In genomic region chr9:67034677-67035076, GRCm38 (mm10) we compare ENCODE assay signal across 15 mouse cellular contexts. TPM values are rescaled to one million over a fixed set of nuclear protein-coding genes. Genes with fewer than 3 reads are reported as not detected.
DNase-seq lines count a peak whose midpoint lies in the region; ATAC-seq and TF ChIP-seq lines count a peak whose summit lies in the region.
"Had no signal": no experiment of that assay in that cellular context is flagged by ENCODE, and none has a peak within 500 bp of the region (broad histone marks: within the 10 kb centered on the region; RNA-seq: fewer than 3 reads in every experiment).

No protein-coding gene starts in this region.

- DNase-seq in forebrain, postnatal 0 days, result no peak
- no peak for DNase-seq in liver, adult 2 months (ENCODE audit: extremely low read depth, low read depth, low spot score)
- DNase-seq in liver, embryonic 11.5 days (ENCODE audit: low spot score), result no peak
- DNase-seq in CD4-positive helper T cell, adult 2 months (ENCODE audit: low read depth, low spot score), result peak; percentile 23
- DNase-seq in brain, embryonic 14.5 days (ENCODE audit: low read depth), result no peak
- no peak for DNase-seq in urinary bladder, postnatal 36 days (ENCODE audit: low spot score in 2 of 2)
- no peak for DNase-seq in embryonic facial prominence, embryonic 10.5 days (ENCODE audit: low spot score)
- DNase-seq: cerebellum, postnatal 36 days; kidney, adult 11 months; kidney, postnatal 4 days; layer of hippocampus, postnatal 36 days; thymus, postnatal 14 days had no signal

- peak; percentile 30 for TF ChIP-seq CTCF in forebrain, postnatal 0 days (IDR thresholded peaks at IDR 0.05; ENCODE audit: low read depth)
- TF ChIP-seq CTCF in liver, adult 2 months (IDR thresholded peaks at IDR 0.05; ENCODE audit: low read depth, low read length), result peak; percentile 5; the same call in 1 of the 2 replicates
- peak; percentile 26; the same call in 1 of the 2 replicates for TF ChIP-seq CTCF in brain, embryonic 14.5 days (IDR thresholded peaks at IDR 0.05; ENCODE audit: borderline replicate concordance, extremely low read depth, insufficient read depth, insufficient read length)

- no peak overlapping the region for H3K4me3 ChIP-seq in forebrain, postnatal 0 days (ENCODE audit: low read depth, low read length)
- H3K4me3 ChIP-seq in forebrain, embryonic 13.5 days, result no peak overlapping the region
- no peak overlapping the region for H3K4me3 ChIP-seq in liver, adult 2 months (ENCODE audit: insufficient read depth, low read depth, low read length)
- no peak overlapping the region for H3K4me3 ChIP-seq in liver, embryonic 11.5 days (ENCODE audit: low read depth, low read length)
- no peak overlapping the region for H3K4me3 ChIP-seq in embryonic facial prominence, embryonic 10.5 days
- H3K4me3 ChIP-seq: embryonic facial prominence, embryonic 12.5 days; lung, embryonic 15.5 days had no signal

- H3K4me2 ChIP-seq in forebrain, postnatal 0 days (ENCODE audit: low read depth), result no peak overlapping the region
- no peak overlapping the region for H3K4me2 ChIP-seq in forebrain, embryonic 13.5 days
- no peak overlapping the region for H3K4me2 ChIP-seq in liver, embryonic 11.5 days
- H3K4me2 ChIP-seq: embryonic facial prominence, embryonic 12.5 days; lung, embryonic 15.5 days had no signal

- no peak overlapping the region for H3K9ac ChIP-seq in forebrain, postnatal 0 days
- H3K9ac ChIP-seq in forebrain, embryonic 13.5 days, result no peak overlapping the region
- no peak overlapping the region for H3K9ac ChIP-seq in liver, adult 2 months (ENCODE audit: low read depth, low read length)
- H3K9ac ChIP-seq in liver, embryonic 11.5 days (ENCODE audit: low read depth, low read length), result no peak overlapping the region
- H3K9ac ChIP-seq: embryonic facial prominence, embryonic 12.5 days; lung, embryonic 15.5 days had no signal

- no peak for TF ChIP-seq POLR2A in liver, adult 2 months (IDR thresholded peaks at IDR 0.05; ENCODE audit: extremely low read depth, insufficient read depth, low read length)
- TF ChIP-seq POLR2A in brain, embryonic 14.5 days (IDR thresholded peaks at IDR 0.05; ENCODE audit: borderline replicate concordance, extremely low read depth, insufficient read depth, insufficient read length, poor library complexity, severe bottlenecking), result no peak

- no peaks in the 10 kb centered on the region for H3K9me3 ChIP-seq in forebrain, postnatal 0 days (ENCODE audit: low read length)
- H3K9me3 ChIP-seq in forebrain, embryonic 13.5 days (replicated peaks), result peaks cover 9% of the 10 kb centered on the region
- H3K9me3 ChIP-seq in liver, embryonic 11.5 days (ENCODE audit: control insufficient read depth, low read length), result peaks cover 6% of the 10 kb centered on the region
- peaks cover 9% of the 10 kb centered on the region for H3K9me3 ChIP-seq in embryonic facial prominence, embryonic 10.5 days

- H3K79me2 ChIP-seq in liver, adult 2 months (ENCODE audit: control insufficient read depth, insufficient read depth, low read length), result peaks cover 11% of the 10 kb centered on the region; the same call in 1 of the 2 replicates

- H3K27me3 ChIP-seq in forebrain, postnatal 0 days (ENCODE audit: insufficient read depth, low read length), result no peaks in the 10 kb centered on the region
- no peaks in the 10 kb centered on the region for H3K27me3 ChIP-seq in forebrain, embryonic 13.5 days
- no peaks in the 10 kb centered on the region for H3K27me3 ChIP-seq in liver, adult 2 months (ENCODE audit: control insufficient read depth, insufficient read depth, low read length)
- H3K27me3 ChIP-seq in liver, embryonic 11.5 days (replicated peaks; ENCODE audit: control insufficient read depth, insufficient read depth, low read length), result no peaks in the 10 kb centered on the region
- H3K27me3 ChIP-seq in embryonic facial prominence, embryonic 10.5 days (replicated peaks; ENCODE audit: low read depth, poor library complexity, severe bottlenecking), result no peaks in the 10 kb centered on the region
- H3K27me3 ChIP-seq: embryonic facial prominence, embryonic 12.5 days; lung, embryonic 15.5 days had no signal

- H3K4me1 ChIP-seq in forebrain, postnatal 0 days (ENCODE audit: insufficient read depth), result no peaks in the 10 kb centered on the region
- peaks cover 13% of the 10 kb centered on the region for H3K4me1 ChIP-seq in forebrain, embryonic 13.5 days
- H3K4me1 ChIP-seq in liver, adult 2 months (ENCODE audit: control insufficient read depth, insufficient read depth, low read length), result 0 out of 2 replicates have a peak, but pooled peaks cover under 1% of the 10 kb centered on the region
- H3K4me1 ChIP-seq in liver, embryonic 11.5 days (replicated peaks; ENCODE audit: control insufficient read depth, insufficient read depth, low read length), result peaks cover 28% of the 10 kb centered on the region
- peaks cover 24% of the 10 kb centered on the region for H3K4me1 ChIP-seq in embryonic facial prominence, embryonic 10.5 days

- no peak overlapping the region for H3K27ac ChIP-seq in forebrain, postnatal 0 days (ENCODE audit: low read depth, low read length)
- H3K27ac ChIP-seq in forebrain, embryonic 13.5 days, result no peak overlapping the region
- H3K27ac ChIP-seq in liver, adult 2 months (replicated peaks; ENCODE audit: insufficient read depth, low read depth, low read length), result no peak overlapping the region
- H3K27ac ChIP-seq in liver, embryonic 11.5 days (ENCODE audit: low read depth, low read length), result no peak overlapping the region
- no peak overlapping the region for H3K27ac ChIP-seq in embryonic facial prominence, embryonic 10.5 days (replicated peaks)
- H3K27ac ChIP-seq: embryonic facial prominence, embryonic 12.5 days; lung, embryonic 15.5 days had no signal

- no peak for ATAC-seq in forebrain, postnatal 0 days
- ATAC-seq in forebrain, embryonic 13.5 days, result no peak
- ATAC-seq in liver, embryonic 11.5 days (replicated peaks; ENCODE audit: low FRiP score), result no peak

- peaks cover 64% of the 10 kb centered on the region for H3K36me3 ChIP-seq in forebrain, postnatal 0 days (ENCODE audit: insufficient read depth)
- peaks cover 65% of the 10 kb centered on the region for H3K36me3 ChIP-seq in forebrain, embryonic 13.5 days (ENCODE audit: poor library complexity, severe bottlenecking)
- peaks cover 49% of the 10 kb centered on the region for H3K36me3 ChIP-seq in liver, adult 2 months (ENCODE audit: control insufficient read depth, insufficient read depth, low read length)
- peaks cover 57% of the 10 kb centered on the region for H3K36me3 ChIP-seq in liver, embryonic 11.5 days (ENCODE audit: control insufficient read depth, insufficient read depth, low read length)
- H3K36me3 ChIP-seq in embryonic facial prominence, embryonic 10.5 days (replicated peaks), result peaks cover 98% of the 10 kb centered on the region

- WGBS in forebrain, postnatal 0 days, result 94% methylated on average over 4 of the region's 4 CpGs
- 93% methylated on average over 4 of the region's 4 CpGs for WGBS in forebrain, embryonic 13.5 days
- 94% methylated on average over 4 of the region's 4 CpGs for WGBS in liver, adult 2 months
- 88% methylated on average over 4 of the region's 4 CpGs for WGBS in liver, embryonic 11.5 days
- WGBS in embryonic facial prominence, embryonic 10.5 days, result 90% methylated on average over 4 of the region's 4 CpGs

RNA-seq across cellular contexts. Expression of gene Tpm1, which starts 14.5 kb away (rescaled TPM):
- total RNA-seq in forebrain, postnatal 0 days (2014; rRNA removed), result 131 and 133 TPM in 2 replicates
- polyA plus RNA-seq in forebrain, postnatal 0 days (2015; fragmentation: Nextera tagmentation; extraction: Ambion mirVana), result 120 and 134 TPM in 2 replicates
- polyA plus RNA-seq in forebrain, embryonic 13.5 days (2015; fragmentation: Nextera tagmentation; extraction: Ambion mirVana), result 109 and 119 TPM in 2 replicates
- 26.0 and 35.0 TPM in 2 replicates for total RNA-seq in liver, adult 2 months (2014; rRNA removed)
- polyA plus RNA-seq in liver, adult 2 months (2012; rRNA removed), result 16.1 and 17.6 TPM in 2 replicates
- 378 and 420 TPM in 2 replicates for polyA plus RNA-seq in liver, embryonic 11.5 days (2014; fragmentation: Nextera tagmentation; extraction: Ambion mirVana)
- polyA plus RNA-seq in brain, embryonic 14.5 days (2012; rRNA removed), result 110 and 133 TPM in 2 replicates
- polyA plus RNA-seq in embryonic facial prominence, embryonic 10.5 days (2016; fragmentation: Nextera tagmentation; extraction: Ambion mirVana), result 331 and 369 TPM in 2 replicates

RNA-seq across cellular contexts. Expression of gene Lactb, which starts 59.4 kb away (rescaled TPM):
- 20.3 and 20.7 TPM in 2 replicates for total RNA-seq in forebrain, postnatal 0 days (2014; rRNA removed)
- 9.9 and 12.2 TPM in 2 replicates for polyA plus RNA-seq in forebrain, postnatal 0 days (2015; fragmentation: Nextera tagmentation; extraction: Ambion mirVana)
- polyA plus RNA-seq in forebrain, embryonic 13.5 days (2015; fragmentation: Nextera tagmentation; extraction: Ambion mirVana), result 8.1 and 8.5 TPM in 2 replicates
- total RNA-seq in liver, adult 2 months (2014; rRNA removed), result 37.0 and 41.4 TPM in 2 replicates
- 24.4 and 33.6 TPM in 2 replicates for polyA plus RNA-seq in liver, adult 2 months (2012; rRNA removed)
- 11.6 and 12.7 TPM in 2 replicates for polyA plus RNA-seq in liver, embryonic 11.5 days (2014; fragmentation: Nextera tagmentation; extraction: Ambion mirVana)
- 13.5 and 14.8 TPM in 2 replicates for polyA plus RNA-seq in brain, embryonic 14.5 days (2012; rRNA removed)
- 9.0 and 9.8 TPM in 2 replicates for polyA plus RNA-seq in embryonic facial prominence, embryonic 10.5 days (2016; fragmentation: Nextera tagmentation; extraction: Ambion mirVana)
